Mouse (Mus musculus): ENCODE data around the gene Rgs6. TPM values are rescaled to one million over a fixed set of nuclear protein-coding genes. Genes with fewer than 3 reads are reported as not detected.

Rgs6 gene
- polyA plus RNA-seq (2012; rRNA removed): 7.8 and 10.7 TPM in 2 replicates

DNA sequence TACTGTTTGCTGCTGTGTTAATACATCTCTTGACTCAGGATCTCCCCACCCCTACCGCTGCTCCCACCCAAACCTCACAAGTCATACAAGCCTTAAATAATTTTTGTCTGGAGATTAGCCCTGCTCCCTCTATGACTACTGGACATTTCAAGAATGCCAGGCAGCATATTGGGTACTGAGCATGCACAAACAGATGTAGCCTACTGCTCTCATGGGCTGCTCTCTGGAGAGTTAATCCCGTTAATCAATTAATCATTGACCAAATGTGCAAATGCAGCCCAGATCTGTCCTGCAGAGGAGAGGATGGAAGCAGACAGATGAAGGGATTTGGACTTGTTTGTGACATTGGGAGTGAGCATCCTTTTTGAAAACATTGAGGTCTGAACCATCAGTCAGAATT is at the start of gene Rgs6:
Gene Rgs6 (plus strand): TSS at position 276 of the 400 bp plus-strand sequence.
- no peak for DNase-seq (ENCODE audit: low spot score)

DNA sequence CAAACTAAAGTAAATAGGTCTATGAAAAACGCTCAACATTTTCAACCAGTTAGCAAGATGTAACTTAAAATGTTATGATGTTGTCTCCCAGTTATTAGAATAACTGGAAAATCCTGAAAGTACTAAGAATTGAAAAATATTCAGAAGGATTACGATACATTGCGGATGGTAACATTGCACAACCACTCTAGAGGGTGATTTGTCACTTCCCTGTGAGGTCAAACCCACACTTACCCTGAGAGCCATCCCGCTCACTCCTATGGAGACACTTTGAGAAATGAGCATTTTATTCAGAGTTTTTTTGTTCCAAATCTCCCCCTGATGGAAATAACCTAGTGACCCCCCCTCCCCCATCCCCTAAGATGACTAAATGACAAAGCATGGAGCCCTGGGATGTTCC is 41.0 kb upstream of the Rgs6 start:
- DNase-seq (ENCODE audit: low spot score): no peak

DNA sequence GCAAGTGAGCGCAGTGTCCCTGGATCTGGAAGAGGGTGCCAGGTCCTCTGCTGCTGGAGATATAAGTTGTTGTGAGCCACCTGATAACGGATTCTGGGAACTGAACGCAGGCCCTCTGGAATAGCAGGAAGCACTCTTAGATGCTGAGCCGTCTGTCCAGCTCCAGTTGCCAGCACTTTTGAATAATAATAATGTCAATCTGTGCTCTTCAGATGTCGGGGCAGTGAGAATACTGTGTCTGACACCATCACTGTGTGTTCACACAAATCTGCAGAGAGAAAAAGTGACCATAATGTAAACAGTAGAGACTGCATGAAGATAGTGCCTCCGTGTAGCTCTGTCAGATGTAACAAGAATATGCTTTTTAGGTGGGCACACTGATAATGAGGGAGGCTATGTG is 38.9 kb upstream of the Rgs6 start:
- no peak for DNase-seq (ENCODE audit: low spot score)

DNA sequence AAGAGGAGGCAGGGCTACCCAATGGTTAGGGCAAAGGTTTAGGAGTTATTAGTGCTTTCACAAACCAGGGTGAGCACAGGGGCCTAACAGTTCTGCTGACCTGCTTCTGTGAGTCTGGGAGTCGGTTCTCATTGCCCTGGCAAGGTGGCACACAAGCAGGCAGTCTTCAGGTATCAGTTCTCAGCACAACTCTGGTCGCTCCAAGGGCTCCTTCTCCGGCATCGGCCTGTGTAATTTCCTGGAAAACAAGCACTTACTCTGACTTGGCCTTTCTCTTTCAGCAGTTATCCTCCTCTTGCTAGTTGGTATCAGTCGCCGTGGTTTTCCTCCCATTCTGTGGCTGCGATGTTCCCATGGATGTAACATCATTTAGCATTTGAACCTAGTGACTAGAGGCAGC is 38.0 kb upstream of the Rgs6 start:
- DNase-seq (ENCODE audit: low spot score): no peak

DNA sequence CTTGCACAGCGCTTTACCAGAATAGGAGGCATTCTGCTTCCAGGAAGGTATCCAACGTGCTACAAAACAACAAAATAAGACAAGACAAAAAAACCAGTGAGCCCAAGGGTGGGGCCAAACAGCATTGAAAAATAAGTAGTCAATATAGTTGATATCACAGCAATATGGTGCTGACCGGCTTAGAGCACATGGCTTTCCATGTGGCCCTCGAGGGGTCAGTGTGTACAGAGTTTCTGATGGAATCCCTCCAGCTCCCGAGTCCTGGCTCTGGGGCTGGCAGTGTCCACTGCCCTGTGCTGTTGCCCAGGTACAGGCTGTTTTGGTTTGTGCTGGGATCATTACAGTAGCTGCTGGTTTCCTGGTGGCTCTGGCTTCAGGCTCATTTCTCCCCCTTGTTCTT is 35.7 kb upstream of the Rgs6 start:
- DNase-seq (ENCODE audit: low spot score): no peak

DNA sequence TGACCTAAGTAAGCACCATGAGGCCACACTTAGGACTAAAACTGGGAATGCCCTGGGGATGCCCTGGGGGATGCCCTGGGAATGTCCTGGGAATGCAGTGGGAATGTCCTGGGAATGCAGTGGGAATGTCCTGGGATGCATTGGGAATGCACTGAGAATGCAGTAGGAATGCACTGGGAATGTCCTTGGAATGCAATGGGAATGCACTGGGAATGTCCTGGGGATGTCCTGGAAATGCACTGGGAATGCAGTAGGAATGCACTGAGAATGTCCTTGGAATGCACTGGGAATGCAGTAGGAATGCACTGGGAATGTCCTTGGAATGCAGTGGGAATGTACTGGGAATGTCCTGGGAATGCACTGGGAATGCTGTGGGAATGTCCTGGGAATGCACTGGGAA is 25.2 kb upstream of the Rgs6 start:
- DNase-seq (ENCODE audit: low spot score): no peak

DNA sequence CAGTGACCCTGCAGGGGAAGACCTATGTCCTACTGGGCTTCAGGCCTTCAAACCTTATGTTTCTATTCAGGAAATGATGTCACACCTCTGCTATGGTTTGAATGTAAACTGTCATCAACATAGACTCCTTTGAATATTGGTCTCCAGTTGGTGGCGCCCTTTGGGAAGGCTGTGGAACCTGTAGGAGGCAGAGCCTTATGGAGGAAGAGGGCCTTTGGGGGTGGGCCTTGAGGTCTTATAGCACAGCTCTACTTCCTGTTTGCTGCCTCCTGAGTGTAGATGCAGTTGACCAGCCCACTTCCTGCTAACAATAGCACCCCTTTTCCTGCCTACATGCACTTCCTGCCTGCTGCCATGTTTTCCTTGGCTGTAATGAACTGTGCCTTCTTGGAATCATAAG is 19.7 kb upstream of the Rgs6 start:
- DNase-seq (ENCODE audit: low spot score): no peak

DNA sequence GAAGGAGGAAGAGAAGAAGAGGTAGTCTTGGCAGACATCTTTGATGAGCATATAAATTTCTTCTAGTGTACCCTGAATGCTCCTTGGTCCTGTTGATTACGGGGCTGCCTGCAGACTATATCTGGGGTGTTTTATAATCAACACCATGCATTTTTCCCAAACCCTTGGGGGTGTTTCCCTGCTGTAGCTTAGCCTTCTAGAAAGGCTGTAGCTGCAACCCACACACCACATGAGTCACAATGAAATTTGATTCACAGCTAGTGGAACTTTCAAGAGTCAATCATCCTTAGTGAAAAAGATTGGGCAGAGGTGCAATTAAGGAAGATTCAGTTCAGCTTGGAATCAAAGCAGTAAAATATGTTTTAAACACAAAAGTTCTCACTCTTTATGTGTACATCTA is 15.4 kb upstream of the Rgs6 start:
- DNase-seq (ENCODE audit: low spot score): no peak

DNA sequence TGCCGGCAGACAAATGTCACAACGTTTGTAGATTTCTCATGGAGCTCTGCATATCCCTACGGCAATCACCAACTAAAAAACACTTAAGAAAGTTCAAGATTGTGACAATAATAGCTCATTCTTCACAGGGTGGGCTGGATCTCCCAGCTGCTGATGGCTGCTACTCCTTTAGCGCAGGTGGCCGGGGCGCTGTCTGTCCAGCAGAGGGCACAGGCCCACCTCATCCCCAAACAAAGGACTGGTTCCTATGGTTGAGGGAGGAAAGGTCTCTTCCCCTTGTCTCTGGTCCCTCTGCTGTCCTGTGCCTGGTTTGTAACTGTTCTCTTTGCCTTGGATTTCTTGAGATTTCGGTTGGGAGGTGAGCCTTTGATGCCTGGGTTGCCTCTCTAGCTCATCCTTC is 1.5 kb upstream of the Rgs6 start:
- no peak for DNase-seq (ENCODE audit: low spot score)

DNA sequence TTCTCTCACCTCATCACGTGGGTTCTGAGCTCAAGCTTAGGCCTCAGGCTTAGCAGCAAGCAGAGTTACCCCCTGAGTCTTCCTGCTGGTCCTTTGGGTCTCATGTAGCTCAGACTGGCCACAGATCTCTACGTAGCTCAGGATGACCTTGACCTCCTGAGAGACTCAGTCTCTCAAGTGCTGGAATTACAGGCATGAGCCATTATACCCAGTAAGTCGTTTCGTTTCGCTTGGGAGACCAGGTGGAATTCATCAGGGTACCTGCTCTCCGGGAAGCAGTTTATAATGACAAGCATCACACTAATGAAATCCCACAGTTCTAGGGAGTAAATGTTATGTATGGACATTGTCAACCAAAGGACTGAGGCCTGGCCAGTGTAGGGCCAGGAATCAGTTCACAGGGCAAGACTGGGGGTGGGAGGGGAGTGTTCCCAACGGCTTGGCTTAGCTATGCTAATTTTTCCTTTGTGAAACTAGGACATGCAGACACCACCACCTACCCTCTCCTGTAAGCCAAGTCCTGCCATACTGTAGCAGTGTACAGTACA is 670 bp upstream of the Rgs6 start:
- no peak for DNase-seq (ENCODE audit: low spot score)

DNA sequence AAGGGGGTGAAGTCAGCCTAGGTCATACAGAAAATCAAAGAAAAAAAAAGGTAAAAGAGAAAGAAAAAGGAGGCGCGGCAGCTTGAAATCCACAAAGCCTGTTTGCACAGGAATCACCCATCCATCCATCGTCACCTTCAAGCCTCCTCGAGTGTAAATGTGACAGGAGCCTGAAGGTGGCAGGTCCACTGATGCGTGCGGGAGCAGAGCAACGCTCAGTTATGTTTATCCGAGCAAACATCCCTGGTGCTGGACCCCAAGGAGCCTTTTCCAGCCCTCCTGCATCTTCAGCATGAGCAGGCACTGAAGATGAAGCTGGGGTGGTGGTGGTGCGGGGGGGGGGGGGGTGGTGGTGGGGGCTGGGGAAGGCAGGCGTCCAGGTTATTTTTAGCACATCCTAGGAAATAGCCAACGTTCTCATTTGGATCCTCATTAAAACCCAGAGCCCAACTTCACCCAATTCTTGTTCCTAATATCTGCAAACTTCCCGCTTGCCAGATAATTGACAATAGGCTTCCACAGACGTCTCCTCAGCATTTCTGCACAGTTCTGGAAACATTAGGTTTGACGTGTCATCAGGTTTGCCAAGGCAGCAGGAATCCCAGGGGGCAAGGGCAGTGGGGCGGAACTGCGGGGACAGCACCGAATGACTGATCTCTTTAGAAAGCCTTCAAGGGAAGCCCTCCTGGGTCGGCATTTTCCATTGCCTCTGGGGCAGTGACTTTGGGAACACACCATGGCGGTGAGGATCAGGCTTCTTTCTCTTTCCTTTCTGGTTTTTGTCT is 946 bp downstream of the Rgs6 start:
- no peak for DNase-seq (ENCODE audit: low spot score)

DNA sequence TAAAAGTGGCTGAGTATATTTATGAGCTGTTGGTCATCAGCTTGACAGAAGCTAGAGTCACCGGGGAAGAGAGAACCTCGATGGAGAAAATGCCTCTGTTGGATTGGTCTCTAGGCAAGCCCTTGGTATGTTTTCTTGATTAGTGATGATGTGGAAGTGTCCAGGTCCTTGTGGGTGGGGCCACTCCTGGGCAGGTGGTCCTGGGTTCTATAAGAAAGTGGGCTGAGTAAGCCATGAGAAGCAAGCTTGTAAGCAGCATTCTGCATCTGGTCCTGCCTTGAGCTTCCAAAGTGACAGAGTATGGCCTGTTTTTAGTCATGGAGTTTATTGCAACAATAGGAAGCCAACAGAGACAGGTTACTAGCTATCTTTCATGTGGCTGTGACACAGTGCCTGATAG is 10.9 kb downstream of the Rgs6 start:
- no peak for DNase-seq (ENCODE audit: low spot score)

DNA sequence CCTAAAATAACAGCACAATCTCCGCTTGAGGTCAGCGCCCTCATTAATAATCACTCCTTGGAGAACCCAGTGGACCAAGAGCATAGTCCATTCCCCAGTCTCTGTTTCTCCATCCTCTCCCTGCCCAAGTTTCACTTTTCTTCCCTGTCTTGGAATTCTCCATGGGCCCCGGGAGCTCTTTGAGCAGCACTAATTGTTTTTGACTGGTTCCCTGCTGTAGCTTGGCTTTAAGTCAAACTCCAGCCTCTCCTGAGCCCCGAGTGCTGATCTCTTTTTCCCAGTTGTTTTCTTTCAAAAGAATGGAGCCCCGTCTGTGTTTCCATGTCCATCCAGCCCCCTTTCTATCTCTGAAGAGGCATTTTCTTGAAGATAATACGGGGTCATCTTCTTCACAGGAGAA is 12.3 kb downstream of the Rgs6 start:
- no peak for DNase-seq (ENCODE audit: low spot score)

DNA sequence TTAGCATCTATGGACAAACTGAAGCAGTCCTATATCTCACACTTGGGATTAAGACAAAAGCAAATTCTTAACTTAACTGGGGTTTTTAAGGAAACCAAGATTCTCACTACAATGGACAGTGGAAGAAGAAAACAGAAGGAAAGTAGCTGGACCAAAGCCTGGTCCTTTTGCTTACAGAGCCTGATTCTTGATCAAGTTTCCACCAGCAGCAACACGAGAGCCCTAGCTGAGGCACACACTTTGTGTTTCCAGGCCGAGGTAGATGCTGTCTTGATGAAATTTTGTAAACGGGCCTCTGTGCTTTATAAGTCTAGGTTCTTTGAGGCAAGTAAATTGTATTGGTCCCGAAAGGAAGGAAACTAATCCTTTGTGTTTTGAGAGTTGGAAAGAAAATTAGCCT is 14.7 kb downstream of the Rgs6 start:
- DNase-seq (ENCODE audit: low spot score): no peak

DNA sequence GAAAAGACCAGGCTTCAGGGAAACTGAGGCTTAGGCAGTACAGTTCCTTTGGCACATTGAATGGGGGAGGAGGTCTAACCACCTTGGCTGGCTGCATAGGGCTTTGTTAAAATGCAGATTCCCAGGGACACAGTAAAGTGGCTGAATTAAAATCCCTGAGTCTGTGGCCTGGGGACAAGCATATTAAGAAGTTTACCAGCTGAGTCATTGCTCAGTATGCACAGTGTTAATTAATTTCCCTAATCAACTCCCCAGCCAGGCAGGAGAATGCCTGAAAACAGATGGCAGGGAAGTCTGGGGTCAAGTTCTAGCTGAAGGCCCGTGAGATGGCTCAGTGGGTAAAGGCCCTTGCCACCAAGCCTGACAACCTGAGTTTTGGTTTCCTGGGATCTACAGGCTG is 15.2 kb downstream of the Rgs6 start:
- no peak for DNase-seq (ENCODE audit: low spot score)

DNA sequence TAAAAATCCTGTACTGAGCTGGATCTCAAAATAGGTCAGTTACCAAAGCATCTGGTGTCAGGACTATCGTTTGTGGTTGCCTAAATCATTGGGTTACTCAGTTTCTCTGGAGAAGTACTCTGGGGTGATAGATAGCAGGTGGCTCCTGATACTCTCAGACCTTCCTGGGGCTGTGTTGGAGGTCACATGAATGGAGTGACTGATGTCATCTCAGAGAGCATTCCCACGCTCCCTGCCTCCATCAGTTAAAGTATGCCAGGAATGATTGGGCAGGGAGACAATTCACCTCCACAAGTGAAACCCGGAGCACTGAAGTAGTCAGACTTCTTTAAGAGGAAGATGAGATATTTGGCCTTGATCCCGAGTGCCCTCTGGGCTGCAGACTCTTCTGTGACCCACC is 15.9 kb downstream of the Rgs6 start:
- DNase-seq (ENCODE audit: low spot score): no peak

DNA sequence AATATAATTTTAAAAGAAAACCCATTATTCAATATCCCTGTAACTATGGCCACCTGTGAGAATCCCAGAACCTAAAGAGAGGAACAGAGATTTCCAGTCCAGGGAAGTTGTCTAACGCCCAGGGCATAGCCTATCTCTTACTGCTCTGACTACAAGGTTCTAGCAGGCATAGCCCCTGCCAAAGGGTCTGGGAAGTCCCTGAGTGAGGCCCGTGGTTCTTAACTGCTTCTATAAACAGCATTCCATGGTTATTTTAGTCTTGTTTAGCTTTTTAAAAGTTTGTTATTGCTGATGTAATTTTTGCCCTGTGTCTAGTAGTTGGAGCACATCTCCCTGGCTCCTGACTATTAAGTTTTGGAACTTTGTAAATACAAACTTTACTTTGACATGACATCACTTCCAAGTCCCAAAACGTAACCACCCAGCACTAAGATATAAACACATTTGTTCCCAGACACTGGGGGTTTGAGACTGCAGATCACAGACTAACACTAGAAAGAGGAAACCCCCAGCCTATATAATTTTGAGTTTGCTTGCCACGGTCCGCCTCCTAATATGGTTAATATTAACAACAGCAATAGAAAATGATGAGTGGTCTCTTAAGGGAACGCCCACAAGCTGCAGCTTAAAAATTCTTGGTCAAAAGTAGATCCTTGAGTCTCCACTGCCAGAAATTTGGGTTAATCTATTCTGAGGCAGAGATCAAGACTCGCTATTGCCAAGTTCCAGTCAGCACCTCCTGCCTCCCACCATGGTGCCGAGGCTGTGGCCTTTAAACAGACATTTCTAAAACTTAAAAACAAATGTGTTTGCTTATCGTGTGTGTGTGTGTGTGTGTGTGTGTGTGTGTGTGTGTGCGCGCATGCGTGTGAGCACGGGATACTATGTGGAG is 24.9 kb downstream of the Rgs6 start:
- no peak for DNase-seq (ENCODE audit: low spot score)

DNA sequence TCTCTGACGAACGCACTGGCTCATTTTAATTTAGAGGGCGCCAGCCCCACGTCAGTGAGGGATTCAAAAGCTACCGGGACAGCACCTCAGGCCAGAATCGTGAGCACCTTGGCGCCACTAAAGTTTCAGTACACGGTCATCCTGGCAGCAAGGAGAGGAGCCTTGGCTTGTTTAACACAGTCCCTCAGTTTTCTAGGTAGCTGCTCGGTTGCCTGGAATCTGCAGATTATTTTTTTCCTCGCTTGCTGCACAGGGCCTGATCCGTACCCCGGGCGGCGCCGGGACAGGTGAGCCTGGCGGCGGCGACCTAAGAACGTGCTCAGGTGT is 28.4 kb downstream of the Rgs6 start:
- DNase-seq (ENCODE audit: low spot score): no peak

DNA sequence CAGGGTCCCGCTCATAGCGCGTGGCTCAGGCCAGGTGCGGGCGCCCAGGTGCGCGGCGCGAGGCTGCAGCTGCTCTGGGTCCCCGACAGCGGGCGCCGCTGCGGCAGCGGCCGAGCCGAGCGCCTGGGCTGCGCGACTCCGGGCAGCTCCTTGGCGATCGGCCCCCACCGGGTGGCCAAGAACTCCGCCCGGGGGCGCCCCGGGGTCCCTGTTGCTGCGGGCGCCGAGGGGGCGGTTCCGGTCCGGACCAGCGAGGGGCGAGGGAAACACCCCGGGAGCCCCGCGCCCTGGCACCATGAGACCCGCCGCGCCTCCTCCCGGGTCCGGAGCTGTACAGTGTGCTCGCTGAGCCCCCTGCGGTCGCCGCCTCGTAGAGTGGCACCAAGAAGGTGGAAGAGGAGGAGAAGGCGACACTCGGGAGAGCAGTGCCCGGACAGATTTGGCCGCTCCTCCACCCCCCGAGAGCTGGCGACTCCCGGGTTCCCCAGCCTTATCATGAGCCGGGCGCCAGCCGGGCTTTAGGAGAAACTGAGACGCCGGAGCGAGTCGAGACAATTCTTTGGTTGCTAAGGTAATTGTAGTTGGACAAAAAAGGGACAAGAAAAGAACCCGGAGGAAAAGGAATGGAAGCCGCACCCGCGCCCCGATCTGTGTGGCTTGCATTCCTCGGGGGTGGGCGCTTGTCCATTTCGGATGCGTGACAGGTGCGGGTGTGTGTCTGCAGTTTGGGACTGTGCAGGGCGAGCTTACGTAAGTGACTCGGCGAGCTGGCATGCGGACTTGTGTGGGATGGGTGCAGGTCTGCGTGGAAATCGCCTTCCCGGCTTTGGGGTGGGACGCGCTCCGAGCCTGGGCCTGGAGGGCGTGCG is 29.0 kb downstream of the Rgs6 start:
- DNase-seq (ENCODE audit: low spot score): peak; percentile 41

DNA sequence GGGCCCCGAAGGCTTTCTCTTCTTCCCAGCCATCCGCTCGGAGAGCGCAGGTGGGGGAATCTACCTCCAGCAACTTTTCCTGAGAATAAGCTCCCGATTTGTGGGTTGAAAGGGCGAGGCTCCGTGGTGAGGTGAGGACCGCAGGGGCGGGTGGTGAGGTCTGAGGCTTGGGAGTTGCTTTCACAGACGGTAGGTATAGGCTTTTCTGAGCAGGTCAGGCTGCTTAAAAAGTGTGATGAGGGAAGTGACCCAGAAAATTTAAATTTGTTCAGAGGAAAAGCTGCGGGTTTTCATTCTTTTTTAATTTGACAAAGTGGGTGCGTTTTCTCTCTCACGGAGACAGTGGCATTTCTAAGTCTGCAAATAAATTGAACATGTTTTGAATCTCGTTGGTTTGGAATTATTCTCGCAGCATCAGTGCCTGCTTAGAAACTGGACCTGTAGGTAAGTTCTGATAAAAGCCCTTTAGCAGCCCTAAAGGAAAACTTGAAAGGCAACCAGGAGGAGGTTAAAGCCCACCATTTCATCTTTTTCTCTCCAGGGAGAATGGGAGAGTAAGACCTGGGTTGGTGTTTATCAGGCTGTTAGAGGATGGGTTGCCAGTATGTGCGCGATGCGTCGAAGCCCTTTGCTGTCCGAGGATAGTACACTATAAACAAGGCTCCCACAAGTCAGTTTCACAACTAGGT is 29.7 kb downstream of the Rgs6 start:
- no peak for DNase-seq (ENCODE audit: low spot score)

DNA sequence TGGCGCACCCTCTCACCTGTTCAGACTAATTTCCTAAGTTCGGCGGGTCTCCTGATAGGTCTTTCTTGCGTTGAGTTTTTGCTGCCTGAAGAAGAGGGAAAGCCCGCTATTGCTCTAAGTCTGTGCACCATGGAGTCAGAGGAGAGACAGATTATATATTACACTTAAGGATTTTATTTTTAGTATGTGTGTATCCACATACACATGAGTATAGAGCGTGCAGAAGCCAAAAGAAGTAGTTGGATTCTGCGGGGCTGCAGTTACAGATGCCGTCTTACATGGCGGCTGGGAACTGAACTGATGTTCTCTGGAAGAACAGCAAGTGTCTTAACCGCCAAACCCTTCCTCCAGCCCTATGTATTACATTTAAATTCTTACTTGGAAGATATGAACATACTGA is 52.3 kb downstream of the Rgs6 start:
- no peak for DNase-seq (ENCODE audit: low spot score)

DNA sequence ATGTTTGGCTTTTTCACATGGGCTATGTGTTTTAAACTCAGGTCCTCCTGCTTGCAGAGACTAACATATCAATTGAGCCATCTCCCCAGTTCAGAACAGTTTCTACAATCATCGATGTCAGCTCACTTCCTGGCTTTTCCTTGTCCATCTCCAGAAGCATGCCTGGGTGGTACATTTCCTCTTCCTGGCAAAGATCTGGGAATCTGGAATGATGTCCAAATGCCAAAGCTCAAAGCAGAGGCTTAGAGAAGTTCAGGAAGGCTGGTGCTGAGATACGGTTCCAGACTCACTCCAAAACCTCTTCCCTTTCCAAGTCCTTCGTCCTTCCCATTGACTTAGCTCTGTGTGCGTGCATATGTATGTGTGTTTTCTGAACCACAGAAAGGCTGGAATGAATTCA is 59.8 kb downstream of the Rgs6 start:
- DNase-seq (ENCODE audit: low spot score): no peak
